Mouse (Mus musculus) CD4-positive, CD25-positive, alpha-beta regulatory T cell, adult 4 months (primary cell): Measurements from ENCODE around the gene Usp10. TPM values are rescaled to one million over a fixed set of nuclear protein-coding genes. Genes with fewer than 3 reads are reported as not detected.

Source experiments
- ATAC-seq: one replicate; pipeline ENCODE4 v1.8.0; 2017
- polyA plus RNA-seq, 2 experiments: library from polyadenylated mRNA; unstranded; fragments of 100-300 nt; shearing (Covaris generic); gene quantifications; one replicate each; pipeline ENCODE4 v1.2.1; 2017

Gene Usp10
- polyA plus RNA-seq, 2 experiments from 2014 or later = 56.3 to 97.3 TPM

DNA sequence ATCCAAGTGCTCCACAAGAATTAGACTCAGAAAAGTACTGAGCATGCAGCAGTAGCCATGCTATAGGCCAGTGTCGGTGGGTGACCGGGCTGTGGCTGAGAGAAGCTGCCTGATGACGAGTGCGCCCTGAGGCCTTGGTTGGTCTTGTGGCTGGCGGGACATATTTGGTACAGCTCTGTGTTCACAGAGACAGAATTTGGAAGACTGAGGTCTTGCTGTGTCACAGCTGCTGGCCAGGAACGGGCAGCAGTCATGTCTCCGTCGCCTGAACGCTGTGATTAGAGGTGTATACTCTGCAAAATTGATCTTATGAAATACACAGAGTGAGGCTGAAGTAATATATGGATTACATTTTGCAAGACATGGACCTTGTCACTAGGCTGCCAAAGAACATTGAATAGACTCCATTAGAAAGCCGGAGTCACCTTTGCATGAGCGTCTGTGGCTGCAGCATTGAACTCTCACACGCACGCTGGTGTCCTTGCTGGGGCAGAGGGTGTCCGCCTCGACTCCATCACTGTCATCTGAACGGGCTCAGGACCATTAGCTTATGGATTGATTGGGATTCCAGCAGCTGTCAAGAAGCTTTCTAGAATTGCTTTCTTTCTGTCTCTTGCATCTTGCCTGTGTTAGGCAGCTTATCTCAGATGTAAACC, 6.2 kb downstream of the Usp10 start:
- no peak for ATAC-seq

DNA sequence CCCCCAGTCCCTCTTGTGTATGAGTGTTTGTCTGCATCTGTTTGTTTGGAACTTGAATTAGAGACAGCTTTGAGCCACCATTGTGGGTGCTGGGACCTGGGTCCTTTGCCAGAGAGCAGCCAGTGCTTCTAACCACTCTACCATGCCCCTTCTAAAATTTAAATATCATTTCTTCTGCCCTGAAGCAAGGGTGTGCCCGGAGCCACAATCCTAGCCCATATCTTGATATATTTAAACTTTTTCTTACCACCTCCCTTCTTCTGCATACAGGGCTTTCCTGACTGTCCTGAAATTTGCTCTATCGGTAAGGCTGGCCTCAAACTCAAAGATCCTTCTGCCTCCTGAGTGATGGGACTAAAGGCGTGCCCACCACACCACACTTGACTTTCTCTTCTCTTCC, 7.3 kb downstream of the Usp10 start:
- no peak for ATAC-seq

DNA sequence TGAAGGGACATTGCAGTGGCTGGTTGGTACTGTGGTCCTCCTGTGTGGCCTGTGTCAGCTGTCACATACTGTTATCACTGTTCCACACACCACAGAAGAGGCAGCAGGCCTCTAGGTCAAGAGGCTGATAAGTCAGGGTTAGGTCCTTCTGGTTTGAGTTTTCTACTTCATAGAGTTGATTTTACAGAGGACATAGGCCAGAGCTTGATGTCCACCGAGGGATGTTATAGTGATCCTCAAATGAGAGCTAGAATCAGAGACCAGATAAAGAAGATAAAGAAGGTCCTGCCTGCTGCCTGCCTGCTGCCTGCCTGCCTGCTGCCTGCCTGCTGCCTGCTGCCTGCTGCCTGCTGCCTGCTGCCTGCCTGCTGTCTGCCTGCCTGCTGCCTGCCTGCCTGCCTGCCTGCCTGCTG, 8.0 kb downstream of the Usp10 start:
- ATAC-seq = no peak

DNA sequence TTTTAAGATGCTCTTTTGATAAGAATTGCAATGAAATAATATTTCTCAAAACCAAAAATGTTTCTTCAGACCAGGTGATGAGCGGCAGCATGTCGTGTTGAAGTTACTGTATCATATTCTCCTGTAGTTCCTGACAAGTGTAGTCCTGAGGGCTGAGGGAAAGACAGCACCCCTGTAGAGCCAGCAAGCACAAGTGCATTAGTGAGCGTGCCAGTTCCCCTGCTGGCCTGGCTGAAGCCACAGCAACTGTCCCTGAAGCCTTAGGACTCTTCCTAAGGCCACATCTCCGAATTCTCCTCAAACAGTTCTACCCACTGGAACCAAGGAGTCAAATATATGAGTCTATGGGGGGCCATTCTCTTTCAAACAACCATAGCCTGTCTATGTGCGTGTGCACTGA, 13.1 kb downstream of the Usp10 start:
- ATAC-seq = no peak

DNA sequence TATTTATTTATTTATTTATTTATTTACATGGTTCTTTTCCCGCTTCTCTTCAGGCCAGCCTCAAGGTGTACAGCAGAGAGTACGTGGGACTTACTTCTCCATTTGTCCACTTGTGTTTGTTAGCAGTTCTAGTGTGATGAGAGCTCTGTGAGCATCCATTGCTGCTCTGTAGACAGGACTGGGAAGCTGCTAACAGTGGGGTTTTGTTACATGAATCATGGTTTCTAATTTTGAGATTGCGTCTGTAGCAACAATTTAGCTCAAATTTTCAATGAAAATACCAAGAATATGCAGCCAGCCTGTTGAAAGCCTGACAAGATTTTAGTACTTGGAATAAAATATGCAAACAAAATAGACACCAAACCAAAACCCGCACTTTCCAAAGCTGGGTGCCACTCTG, 15.3 kb downstream of the Usp10 start:
- no peak for ATAC-seq

DNA sequence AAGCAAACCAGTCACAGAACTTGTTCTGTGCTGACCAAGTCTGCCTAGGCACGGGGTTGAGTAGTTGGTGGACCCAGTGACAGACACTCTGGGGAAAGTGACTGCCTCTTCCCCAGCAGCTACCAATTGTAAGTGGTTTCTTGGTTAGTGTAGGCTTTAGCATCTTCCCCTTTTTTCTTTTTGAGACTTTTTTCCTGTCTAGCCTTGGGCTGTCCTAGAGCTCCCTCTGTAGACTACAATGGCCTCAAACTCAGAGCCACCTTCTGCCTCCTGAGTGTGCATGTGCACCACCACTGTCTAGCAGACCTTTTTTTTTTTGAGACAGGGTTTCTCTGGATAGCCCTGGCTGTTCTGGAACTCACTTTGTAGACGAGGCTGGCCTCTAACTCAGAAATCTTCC, 16.3 kb downstream of the Usp10 start:
- ATAC-seq = peak; percentile 73

DNA sequence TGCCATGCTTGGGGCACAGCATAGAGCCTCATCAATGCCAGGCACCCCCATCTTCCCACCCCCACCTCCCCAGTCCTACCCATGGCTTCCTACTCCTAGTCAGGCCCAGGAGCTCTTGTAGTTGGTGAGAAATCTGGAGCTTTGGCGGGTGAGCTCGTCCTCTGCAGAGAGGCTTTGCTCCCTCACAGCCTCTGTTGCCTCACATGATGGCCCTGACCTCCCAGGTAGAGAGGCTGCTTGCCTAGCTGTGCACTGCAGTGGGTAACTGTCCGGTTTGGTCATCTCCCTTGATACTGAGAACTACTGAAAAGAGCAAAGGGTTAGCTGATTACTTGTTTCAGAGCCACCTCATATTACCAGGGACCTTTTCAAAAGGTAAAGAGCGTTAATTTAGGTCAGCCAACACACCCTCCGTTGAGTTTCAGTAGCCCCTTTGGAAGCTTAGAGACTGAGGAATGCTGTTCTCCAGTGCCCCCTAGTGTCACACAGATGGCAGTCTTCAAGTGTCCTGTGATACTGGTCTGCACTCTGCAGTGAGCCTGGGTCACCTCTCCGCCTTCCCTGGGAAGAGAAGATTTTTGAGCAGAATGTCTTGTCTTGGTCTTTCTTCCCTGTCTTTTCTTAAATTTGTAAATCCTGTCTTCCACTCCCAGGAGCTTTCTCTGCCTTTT, 17.4 kb downstream of the Usp10 start:
- ATAC-seq = peak; percentile 58

DNA sequence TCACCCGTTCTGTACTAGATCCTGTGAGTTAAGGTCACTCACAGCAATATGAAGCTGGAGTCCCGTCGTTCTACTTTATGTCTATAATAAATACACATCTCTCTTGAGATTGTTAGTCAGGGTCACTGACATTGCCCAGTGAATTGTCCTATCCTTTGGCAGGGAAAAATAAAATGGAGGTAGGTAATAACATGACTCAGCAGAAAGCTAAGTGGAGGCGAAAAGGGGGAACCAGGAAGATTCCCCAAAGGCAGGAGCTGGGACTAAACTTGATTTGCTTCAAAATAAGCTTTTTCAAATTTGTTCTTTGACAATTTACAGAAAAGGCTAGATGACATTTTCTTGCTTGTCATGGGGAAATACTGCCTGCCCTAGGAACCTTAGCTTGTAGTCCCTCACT, 21.2 kb downstream of the Usp10 start:
- no peak for ATAC-seq

DNA sequence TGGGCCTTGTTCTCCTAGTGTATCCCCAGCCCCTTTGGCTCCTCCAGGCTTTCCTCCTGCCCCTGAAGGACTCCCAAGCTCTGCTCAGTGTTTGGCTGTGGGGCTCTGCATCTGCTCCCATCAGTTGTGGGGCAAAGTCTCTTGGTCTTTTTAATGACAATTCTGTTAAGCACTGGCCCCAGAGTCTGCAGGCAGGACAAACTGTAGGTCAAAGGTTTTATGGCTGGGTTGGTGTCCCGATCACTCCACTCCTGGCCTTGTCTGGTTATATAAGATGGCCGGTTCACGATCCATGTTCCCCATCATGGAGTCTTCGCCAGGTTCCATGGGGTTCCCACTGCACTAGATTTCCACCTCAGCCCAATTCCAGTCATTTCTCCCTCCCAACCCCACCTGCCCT, 23.5 kb downstream of the Usp10 start:
- no peak for ATAC-seq

DNA sequence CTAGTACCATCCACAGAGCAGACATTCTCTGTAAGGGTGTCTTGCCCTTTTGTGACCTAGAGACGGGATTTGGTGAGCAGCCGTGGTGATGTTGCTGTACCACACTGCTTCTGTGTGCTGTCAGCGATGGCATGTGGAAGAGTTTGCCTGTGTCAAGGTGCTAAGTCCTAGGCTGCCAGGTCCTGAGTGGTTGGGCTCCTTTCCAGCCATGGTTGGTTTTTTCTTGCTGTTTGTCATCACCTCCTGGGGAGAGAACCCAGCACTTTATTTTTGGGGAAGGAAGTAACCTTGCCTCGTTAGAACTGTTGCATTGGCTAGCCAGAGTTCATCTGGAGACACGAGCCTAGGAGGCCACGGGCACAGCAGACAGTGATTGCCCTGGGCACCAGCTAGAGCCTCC, 25.4 kb downstream of the Usp10 start:
- no peak for ATAC-seq

DNA sequence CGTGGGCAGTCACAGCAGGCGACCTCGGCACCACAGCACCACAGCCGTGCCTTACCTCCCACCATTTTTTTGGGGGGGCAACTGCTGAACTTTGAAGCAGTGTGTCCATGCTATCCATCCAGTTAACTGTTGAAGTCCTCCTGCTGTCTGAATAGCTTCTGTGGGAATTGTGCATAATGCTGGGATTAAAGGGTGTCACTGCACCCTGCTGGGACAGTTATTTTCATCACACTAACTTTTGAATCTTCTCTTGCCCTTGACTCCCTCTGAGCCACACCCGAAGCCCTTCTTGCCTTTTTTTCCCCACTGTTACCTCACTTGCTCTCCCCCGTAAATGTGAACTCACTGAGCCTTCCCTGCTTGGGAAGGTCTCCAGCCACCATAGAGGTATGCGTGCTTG, 28.3 kb downstream of the Usp10 start:
- ATAC-seq = no peak

DNA sequence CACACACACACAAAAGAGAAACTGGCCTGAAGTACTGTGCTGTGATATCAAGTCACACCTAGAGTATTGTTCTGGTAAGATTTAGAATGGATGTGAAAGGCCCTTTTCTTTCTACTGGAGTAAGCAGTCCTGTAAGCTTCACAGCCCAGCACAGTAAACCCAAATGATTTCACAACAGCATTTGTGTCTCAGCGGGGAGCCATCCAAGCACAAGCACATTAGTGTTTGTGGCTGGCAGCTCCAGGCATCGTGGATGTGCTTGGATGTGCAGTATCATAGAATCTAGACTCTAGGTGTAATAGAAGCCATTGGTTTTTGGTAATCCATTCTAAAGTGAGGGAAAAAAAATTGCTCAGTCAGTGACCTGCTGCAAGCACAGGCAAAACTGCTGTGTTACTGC, 29.2 kb downstream of the Usp10 start:
- ATAC-seq = no peak

DNA sequence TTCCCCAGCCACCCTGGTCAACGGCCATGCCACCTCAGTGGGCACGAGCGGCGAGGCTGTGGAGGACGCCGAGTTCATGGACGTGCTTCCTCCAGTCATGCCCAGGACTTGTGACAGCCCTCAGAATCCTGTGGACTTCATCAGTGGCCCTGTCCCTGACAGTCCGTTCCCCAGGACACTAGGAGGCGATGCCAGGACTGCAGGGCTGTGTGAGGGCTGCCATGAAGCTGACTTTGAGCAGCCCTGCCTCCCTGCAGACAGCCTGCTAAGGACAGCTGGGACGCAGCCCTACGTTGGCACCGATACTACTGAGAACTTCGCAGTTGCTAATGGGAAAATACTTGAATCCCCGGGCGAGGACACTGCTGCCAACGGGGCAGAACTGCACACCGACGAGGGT, 31.3 kb downstream of the Usp10 start:
- no peak for ATAC-seq

DNA sequence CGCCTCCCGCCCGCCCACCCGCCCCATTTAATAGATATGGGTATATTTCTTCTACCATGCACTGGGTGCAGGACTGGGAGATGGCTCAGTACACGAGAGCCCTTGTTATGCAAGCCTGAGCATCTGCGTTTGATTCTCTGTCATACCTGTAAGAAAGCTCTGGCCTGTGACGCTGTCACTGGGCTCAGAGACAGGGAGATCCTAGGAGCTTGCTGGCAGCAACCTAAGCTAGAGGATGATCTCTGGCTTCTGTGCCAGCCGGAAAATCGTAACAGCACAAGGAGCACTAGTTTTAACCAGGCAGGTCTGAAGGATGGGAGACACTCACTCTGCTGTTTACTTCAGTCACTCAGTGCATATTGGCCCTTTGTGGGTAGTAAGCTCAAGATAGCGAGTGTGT, 33.5 kb downstream of the Usp10 start:
- no peak for ATAC-seq

DNA sequence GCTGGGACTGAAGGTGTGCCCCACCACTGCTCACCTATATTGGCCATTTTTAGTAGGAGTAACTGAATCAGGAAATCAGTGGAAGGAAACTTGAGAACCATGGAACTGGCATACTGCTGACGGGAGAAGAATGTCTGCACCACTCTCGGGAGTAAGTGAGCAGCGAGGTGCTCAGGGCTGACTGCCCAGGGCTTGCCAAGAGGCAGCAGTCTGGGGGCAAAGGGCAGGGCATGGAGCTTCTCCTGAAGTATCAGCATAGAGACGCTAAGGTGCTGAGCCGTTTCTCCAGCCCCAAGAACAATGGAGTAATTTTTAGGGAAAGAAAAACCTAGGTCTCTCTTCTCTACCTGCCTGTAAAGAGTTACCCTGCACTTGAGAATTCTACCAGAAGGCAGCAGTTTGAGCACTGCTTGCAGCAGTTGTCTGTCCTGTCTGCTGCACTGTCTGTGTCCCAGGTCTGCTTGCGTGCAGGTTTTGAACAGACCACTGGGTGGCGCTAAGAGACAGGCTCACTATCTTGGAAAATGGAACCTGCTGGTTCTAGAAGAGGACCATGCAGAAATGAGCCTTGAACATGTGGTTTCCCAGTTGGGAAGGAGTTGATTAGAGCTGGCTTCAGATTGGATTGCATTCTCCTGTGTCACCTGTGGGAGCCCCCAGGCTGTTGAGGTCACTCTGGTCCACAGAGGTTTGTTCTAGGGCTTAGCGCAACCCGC, 34.1 kb downstream of the Usp10 start:
- peak; percentile 46 for ATAC-seq

DNA sequence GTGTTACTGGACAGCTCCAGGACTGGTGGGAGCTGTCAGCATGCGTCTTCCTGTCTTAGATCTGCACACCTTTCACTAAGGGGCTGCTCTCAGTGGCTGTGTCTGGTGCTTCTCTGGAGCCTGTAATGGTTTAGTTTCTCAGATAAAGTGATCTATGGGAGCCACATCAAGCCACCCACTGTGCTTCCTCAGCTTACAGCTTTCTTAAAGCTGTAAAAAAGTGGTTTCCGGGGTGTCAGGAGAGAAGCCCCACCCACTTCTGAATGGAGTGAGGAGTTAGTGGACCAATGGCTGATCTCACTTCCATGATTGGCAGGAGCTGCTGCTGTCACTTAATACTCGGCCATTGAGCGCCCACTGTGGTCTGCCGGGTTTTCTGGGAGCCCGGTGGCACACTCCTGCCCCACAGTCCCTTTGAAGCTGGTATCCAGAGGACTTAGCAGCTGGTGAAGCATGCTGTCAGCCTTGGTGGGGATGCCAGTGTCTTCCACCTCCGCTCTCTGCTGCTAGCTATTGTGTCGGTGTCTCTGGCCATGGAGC, 36.2 kb downstream of the Usp10 start:
- ATAC-seq = peak; percentile 60

DNA sequence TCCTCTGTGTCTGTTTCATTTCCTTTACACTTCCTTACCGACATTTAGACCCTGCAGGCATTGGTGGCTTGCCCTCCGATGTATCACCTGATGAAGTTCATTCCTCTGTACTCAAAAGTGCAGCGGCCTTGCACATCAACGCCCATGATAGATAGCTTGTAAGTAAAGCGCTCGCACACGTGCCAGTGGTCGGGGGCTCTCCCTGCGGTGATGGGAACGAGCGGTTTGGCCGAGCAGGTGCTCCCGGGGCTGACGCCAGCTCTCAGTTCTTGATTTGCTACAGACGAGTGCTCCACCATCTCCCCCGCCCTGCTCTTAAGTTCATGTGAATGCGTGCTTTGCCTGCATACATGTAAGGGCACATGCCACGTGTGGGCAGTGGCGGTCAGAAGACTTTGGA, 37.5 kb downstream of the Usp10 start:
- ATAC-seq = peak; percentile 21

DNA sequence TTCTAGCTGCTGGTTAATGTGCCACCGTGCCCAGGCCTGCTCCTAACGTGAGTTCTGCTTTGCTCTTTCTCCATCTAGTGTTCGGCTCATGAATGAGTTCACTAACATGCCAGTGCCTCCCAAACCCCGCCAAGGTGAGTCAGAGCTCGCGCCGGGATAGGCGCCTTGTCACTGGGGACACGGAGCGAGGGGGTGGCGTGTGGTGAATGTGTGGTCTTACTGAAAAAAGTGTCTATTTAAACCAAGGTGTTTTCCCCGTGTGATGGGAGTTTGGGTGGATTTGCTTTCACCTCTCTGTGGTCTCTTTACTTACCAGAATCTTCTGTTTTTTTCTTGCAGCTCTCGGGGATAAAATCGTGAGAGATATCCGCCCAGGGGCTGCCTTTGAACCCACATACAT, 38.2 kb downstream of the Usp10 start:
- ATAC-seq = peak; percentile 39

DNA sequence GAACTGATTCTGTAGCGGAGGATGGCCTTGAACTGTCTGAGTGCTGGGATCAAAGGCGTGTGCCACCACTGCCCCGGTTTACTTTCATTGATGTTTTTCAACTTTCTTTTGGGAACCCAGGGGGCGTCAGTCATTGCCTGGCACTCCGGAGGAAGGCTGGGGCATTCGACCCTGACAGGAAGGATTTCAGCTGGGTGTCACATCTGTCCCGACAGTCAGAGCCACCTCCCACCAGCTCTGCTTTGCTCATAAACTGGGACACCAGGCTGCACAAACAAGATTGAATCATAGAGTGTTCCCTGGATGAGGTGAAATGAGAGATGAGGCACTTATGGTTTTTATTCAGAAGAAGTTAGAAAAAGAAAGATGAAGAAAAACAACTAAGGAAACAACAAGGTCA, 42.1 kb downstream of the Usp10 start:
- no peak for ATAC-seq

DNA sequence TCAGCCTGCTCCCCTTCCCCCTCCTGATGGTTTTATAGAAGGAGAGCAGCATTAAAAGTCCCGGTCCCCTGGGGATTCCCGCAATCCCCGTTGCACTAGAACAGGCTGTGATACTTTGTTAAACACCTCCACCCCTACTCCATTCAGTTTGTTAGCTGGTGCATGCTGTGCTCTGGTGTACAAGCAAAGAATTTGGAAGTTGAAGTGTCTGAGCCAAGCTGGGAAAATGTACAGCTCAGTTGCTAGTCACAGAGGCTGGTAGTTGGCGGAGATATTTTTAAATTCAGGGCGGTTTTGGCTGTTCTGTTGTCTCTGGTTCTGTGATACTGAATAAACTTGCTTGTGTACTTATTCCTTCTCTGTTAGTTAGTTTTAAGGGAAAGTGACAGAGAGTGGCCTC, 42.6 kb downstream of the Usp10 start:
- ATAC-seq = no peak

DNA sequence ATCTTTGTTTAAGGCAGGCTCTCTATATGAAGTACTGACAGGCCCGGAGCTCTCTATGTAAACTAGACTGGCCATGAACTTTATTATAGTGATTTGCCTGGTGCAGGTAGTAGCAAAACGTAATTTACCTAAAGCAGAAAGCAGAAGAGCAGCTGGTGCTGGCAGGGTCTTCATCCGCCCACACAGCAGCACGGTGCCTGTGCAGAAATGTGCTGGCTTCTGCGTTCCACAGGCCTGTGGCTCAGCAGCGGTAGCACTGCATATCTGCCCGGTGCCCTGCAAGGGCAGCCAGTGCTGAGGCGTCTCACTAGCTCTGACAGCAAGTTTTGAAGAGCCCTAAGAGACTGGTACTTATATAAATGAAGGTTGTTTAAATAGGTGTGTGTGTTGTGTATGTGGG, 45.2 kb downstream of the Usp10 start:
- ATAC-seq = no peak

DNA sequence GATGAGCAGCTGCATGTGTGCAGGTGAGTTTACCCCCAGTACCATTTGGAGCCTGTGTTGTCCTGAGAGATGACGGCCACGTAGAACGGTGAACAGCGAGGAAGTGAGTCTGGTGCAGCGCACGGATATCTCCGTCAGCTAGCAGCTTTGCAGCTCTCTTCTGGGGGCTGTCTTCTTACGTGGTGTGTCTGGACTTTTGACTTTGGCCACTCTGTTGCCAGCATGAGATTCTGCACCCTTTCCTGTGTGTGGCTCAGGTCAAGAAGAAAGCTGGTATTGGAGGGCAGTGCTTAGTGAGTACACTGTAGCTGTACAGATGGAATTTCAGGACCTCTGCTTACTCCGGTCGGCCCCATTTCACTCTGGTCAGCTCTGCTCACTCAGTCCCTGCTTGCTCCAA, 47.9 kb downstream of the Usp10 start:
- ATAC-seq = no peak

DNA sequence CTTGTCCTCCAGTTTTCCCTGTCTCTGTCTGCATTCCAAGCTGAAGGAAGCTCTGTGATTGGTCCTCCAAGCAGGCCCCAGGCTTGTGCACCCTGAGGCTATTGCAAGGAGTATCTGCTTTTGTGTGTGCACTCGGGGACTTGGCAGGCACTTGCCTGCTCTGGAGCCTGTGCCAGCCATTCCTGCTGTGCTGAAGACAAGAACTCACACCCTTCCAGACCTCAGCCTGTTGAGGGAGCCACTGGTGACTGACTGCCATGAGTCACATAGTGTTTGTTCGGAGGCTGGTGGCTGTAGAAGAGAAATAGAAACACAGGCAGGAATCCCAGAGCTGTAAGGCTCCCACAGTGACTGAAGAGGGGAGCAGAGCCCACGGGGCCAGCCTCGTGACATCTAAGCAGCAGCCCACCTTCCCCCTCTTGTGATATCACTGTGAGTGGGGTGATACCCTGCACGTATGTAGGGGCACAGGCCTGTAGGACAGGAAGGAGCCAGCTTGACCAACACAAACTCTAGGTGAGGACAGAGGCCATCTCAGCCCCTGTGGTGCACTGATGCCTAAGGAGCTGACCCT, 50.5 kb downstream of the Usp10 start:
- no peak for ATAC-seq

DNA sequence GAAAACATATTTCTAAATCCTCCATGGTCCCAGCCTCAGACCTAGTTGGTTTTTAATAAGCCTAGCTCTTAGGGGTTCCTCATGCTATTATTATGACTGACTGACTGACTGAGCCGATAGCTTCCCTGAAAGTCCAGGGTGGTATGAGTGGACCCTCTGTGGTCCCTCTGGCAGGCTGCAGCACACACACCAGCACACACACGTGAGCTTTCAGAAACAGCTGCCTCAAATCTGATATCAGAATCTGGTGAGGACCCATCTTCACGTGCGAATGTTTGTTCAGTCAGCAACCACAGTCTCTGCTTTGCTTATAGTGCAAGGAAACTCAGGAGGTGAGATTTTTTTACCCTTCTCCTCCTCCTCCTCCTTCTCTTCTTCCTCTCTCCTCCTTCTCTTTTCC, 54.7 kb downstream of the Usp10 start:
- ATAC-seq = no peak
